Mouse (Mus musculus): ENCODE measurements around the gene Cdh26.

DNA sequence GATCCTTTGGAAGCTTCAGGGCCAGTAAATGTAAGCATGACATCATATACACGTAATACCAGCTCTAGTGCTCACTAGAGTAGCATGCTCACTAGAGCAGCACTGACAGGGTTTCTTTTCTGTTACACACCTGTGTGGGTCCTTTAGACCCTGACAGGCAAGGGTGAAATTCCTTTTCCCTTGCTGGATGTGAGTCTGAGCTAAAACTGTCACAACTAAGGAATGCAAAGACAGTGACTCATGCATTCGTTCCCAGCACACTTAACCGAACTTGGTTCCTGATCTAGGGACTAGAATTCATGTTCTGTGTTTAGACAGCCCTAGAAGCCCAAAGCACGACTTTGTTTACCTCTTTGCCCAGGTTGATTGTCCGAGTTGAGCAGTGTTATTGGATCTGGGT, 7.1 kb upstream of the Cdh26 start:
- TF ChIP-seq TAL1 (IDR thresholded peaks at IDR 0.05; ENCODE audit: low read length) (no peak), GATA1 (IDR thresholded peaks at IDR 0.05; ENCODE audit: low read length) (no peak)
